Mouse (Mus musculus) gastrocnemius, postnatal 25 days (tissue): ENCODE measurements around the gene Cnnm4. TPM values are rescaled to one million over a fixed set of nuclear protein-coding genes. Genes with fewer than 3 reads are reported as not detected.

Source experiments
- DNase-seq: peaks from one replicate; pipeline ENCODE4 v3.0.0; 2022
- long read RNA-seq, 2 experiments: library from polyadenylated mRNA; stranded (forward); transcript quantifications; one replicate each; pipeline ENCODE4 v2.0.0; 2021
- total RNA-seq, 2 experiments: library from RNA; stranded (reverse); gene quantifications; 1 replicate in 1 of 2; 2 replicates in 1 of 2; pipeline ENCODE4 v1.2.3; 2021

Gene Cnnm4
- total RNA-seq: 10 to 100 TPM in 1 of 2 experiments, 1 to 10 TPM in 1; 8.4 to 10.5 TPM
- long read RNA-seq, experiment 1, partial matches to known transcripts: 0 of 3 reads
- long read RNA-seq, experiment 1, other reads (novel, unspliced or antisense): 3 of 3 reads
- long read RNA-seq, experiment 2, partial matches to known transcripts: 0 of 2 reads
- long read RNA-seq, experiment 2, other reads (novel, unspliced or antisense): 2 of 2 reads

GRCm38 (mm10) chr1:36471181-36472105 lies at the start of gene Cnnm4:
TSS of gene Cnnm4 (plus strand) at chr1:36471620.
- peak; percentile 92 for DNase-seq

DNA sequence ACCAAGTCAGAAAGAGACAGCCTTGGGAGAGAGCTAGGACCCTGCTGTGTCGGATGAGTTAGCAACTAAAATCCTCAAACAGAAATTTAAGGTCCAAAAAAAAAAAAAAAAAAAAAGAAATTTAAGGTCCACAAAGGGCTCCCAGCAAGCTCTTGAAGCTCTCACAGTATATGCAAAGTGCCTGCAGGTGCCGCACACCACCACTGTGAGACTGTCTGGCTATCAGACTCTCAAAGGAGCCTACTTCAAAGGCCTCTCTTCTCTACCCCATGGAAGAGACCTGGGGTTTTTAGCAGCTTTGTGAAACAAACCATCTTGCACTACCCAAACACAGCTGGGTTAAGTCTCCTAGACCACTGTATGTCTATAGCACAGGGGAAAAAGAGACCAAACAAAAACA lies 41.9 kb upstream of the Cnnm4 start:
- DNase-seq: no peak

GRCm38 (mm10) chr1:36432999-36433398 lies 38.4 kb upstream of the Cnnm4 start:
- DNase-seq: no peak

GRCm38 (mm10) chr1:36433616-36434015 lies 37.8 kb upstream of the Cnnm4 start:
- DNase-seq: no peak

- no peak for DNase-seq
Measured at GRCm38 (mm10) chr1:36435071-36435470, 36.3 kb upstream of the Cnnm4 start.

GRCm38 (mm10) chr1:36436515-36436914 lies 34.9 kb upstream of the Cnnm4 start:
- no peak for DNase-seq

DNA sequence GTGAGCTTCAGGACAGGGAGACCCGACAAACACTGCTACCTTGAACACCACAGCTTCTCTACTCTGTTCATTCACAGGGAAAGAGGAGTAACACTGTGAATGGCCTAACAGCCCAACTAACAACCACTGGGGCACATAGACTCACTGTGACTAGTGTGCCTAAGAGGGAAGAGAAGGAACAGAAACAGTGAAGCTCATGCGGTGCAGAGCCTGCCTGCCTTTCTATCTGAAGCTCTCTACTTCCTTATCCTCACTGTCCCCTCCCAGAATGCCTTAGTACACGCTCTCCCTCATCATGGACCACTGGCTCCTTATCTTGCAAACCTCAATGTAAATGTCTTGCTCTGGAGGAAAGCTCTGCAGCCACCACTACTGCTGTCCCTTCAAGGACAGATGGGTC lies 34.2 kb upstream of the Cnnm4 start:
- DNase-seq: no peak

- peak; percentile 45 for DNase-seq
Measured at GRCm38 (mm10) chr1:36441101-36441500, 30.3 kb upstream of the Cnnm4 start.

- DNase-seq: peak; percentile 95
Measured at GRCm38 (mm10) chr1:36444471-36445464, 26.7 kb upstream of the Cnnm4 start, which contains the start of gene Lman2l. TSS of gene Lman2l (minus strand) at chr1:36445271.

DNA sequence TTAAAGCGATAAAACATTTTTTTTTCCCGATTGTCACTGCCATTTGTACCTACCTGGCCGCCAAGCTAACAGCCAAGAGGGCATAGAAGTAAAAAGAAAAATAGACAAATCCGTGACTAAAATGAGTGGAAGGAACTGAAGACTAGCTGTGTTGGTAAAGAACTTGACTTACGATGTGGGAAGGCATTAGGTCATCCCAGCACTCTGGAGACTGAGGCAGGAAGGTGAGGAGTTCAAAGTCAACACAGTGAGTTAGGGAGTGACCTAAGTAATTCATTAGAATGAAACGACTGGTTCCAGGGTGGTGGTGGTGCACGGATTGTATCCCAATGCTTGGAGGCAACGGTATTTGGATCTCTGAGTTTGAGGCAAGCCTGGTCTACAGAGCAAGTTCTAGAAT lies 25.9 kb upstream of the Cnnm4 start:
- no peak for DNase-seq

DNA sequence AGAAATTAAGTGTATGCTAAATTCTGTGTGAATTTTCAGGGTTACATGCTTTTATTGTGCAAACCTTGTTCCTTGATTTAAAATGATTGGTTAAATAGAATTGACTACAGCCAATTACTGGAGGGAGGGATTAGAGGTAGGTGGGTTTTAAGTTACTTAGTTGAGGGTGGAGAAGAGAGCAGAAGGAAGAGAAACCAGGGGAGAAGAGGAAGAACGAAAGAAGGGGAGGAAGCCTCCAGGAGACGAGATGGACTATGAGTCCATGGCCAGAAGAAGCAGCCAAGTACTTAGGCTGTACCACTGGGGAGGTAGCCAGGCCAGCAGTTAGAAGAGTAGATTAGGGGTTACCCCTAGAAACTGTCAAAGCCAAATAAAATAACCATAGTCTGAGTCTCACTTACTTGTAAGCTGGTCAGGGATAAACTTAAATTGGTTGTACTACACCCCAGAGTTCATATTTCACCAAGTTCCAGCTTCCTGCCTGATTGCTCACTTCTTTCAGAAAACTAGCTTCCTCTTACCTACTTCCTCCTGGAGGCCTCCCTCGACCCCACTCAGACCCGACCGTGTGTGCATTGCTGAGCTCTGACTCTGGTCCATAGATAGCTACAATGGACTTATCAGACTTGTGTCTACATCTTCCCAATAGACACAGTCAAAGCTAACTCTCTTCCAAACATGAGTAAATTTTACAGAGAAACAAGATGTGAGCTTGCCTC lies 25.2 kb upstream of the Cnnm4 start:
- DNase-seq: no peak

- no peak for DNase-seq
Measured at GRCm38 (mm10) chr1:36446841-36447240, 24.6 kb upstream of the Cnnm4 start.

DNA sequence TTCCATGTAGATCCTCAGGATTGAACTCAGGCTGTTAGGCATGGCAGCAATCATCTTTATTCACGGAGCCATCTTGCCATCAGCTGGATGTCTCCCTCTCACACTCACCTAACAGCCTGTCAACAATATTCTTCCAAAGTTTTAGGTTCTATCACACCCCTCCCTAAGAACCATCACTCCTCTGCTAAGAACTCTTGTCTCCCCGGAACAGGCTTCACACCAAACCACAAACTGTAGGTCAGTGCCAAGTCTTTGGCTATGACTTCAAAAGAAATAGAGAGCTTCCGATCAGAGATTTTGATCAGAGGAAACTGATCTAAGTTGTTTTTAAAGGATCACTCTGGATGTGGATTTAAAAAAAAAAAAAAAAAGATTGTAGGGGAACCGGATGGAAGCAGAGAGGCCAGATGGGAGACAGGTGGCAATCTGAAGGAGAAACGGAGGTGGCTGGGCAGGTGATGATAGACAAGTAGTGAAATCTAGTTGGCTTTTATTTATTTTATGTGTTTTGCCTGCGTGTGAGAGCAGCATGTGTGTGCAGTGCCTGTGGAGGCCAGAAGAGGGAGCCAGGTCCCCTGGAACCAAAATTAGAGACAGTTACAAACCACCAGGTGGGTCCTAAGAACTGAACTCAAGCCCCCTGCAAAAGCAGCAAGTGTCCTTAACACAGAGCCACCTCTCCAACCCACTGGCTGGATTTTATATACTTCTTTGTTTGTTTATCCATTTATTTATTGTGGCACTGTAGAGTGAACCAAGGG lies 17.2 kb upstream of the Cnnm4 start:
- DNase-seq: no peak

DNA sequence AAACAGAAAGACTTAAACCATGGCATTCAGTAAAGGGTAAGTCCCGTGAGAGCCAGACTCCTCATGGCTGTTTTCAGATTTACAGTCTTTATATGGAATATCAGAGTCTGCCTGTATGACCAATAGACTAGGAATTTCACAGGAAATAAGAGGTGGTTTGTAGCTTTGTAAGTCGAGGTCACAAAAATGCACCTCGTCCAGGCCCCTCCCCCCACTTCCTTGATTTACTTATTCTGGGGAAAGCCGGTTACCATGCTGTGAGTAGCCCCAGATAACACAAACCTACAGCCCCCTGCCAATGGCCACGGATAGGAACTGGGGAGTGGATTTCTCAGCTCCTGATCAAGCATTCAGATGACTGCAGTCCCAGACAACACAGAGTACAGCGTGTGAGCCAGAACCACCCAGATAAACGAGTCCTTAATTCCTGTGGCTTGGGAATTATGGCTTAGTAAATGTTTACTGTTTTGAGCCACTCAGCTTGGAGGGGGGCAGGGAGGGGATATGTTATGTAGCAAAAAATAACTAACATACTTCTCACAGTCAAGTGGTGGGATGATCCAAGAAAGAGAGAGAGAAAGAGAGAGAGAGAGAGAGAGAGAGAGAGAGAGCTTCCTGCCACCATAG lies 13.9 kb upstream of the Cnnm4 start:
- no peak for DNase-seq

- no peak for DNase-seq
Measured at GRCm38 (mm10) chr1:36458169-36458568, 13.3 kb upstream of the Cnnm4 start.

- no peak for DNase-seq
Measured at GRCm38 (mm10) chr1:36461829-36462228, 9.6 kb upstream of the Cnnm4 start.

DNA sequence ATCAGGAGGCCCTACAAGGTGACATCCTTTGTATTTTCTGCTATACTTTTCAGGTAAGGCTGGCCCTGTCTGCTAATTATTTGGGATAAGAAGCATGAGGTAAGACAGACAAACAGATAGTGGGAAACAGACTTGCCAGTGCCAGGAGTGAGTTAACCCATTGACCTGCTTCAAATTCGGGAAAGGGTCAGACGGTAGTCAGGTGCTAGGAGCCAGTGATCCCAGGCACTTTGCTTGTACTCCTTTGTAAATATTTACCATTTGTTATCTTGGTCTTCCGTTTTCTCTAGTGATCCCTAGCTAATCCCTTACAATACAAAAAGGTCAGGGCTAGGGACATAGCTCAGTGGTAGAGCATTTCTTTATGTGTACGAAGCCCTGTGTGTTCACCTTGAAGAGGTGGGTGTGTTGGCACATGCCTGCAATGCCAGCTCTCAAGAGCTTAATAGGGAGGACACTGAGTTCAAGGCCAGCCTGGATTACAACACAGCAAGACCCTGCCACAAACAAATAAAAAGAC lies 5.7 kb upstream of the Cnnm4 start:
- DNase-seq: no peak

- DNase-seq: no peak
Measured at GRCm38 (mm10) chr1:36467446-36467845, 4.0 kb upstream of the Cnnm4 start.

DNA sequence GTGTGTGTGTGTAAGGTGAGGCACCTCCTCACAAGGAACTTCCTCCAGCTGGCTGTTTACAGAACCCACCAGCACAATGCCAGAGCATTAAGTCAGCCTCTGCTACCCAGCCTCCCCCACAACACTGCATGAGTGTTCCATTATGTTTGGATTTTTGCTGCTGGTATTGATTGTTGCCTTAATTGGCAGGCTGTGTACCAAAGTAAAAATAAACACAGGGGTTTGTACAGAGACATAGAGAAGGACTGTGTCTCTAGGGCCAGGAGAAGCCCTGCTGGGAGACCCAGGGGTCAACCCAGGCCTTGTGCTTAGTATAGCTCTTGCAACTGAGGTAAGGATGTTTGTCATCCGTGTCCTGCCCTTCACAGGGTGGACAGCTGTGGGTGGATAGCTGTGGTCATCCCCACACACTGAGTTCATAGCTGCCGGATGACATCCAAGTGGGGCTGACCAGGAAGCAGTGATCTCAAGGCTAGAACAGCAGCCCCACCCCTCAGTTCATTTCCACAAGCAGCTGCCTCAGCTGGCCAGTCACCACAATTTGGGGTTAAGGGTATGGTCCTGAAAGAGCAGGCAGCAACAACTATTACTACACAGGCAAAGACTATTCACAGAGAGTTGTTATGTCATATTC lies 1.5 kb upstream of the Cnnm4 start:
- peak; percentile 64 for DNase-seq

DNA sequence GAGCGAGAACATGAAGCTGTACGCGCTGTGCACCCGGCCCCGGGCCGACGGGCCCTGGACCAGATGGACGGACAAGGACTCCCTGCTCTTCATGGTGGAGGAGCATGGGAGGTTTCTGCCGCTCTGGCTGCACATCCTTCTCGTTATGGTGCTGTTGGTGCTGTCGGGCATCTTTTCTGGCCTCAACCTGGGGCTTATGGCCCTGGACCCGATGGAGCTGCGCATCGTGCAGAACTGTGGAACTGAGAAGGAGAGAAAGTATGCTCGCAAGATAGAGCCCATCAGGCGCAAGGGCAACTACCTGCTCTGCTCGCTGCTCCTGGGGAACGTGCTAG lies 653 bp downstream of the Cnnm4 start:
- no peak for DNase-seq
